Mouse (Mus musculus) liver, embryonic 11.5 days (tissue): ENCODE measurements around the gene Pih1d2. TPM values are rescaled to one million over a fixed set of nuclear protein-coding genes. Genes with fewer than 3 reads are reported as not detected.
"Not testable (repeated sequence)": the region's sequence is repeated elsewhere in the genome, so short reads cannot be mapped to it uniquely, and the experiment has no call there.

Experiments
- ATAC-seq: fragments of 200-750 bp; cut with Nextera tagmentation; replicated peaks from 2 replicates; pipeline ENCODE4 v1.8.0; 2017; ENCODE audit warnings: moderate number of reproducible peaks, mild to moderate bottlenecking, moderate TSS enrichment, moderate library complexity; ENCODE audit not compliant: low FRiP score
- DNase-seq: peaks from one replicate; pipeline ENCODE4 v3.0.0-alpha.2; 2017; ENCODE audit warnings: low spot score
- H3K27ac ChIP-seq: fragments of 300-500 bp; sonication (generic); 2 replicates; pipeline ENCODE4 v1.5.1; 2014; ENCODE audit warnings: mild to moderate bottlenecking, low read depth, low read length, control low read depth
- H3K27me3 ChIP-seq: fragments of 300-500 bp; sonication (generic); replicated peaks from 2 replicates; pipeline ENCODE4 v1.6.1; 2014; ENCODE audit warnings: low read length, mixed read lengths; ENCODE audit not compliant: control insufficient read depth, insufficient read depth
- H3K36me3 ChIP-seq: fragments of 300-500 bp; sonication (generic); 2 replicates; pipeline ENCODE4 v1.6.1; 2014; ENCODE audit warnings: mild to moderate bottlenecking, low read length, moderate library complexity, mixed read lengths; ENCODE audit not compliant: control insufficient read depth, insufficient read depth
- H3K4me1 ChIP-seq: fragments of 300-500 bp; sonication (generic); replicated peaks from 2 replicates; pipeline ENCODE4 v1.6.1; 2014; ENCODE audit warnings: low read length, mixed read lengths; ENCODE audit not compliant: control insufficient read depth, insufficient read depth
- H3K4me2 ChIP-seq: fragments of 300-500 bp; sonication (generic); 2 replicates; pipeline ENCODE4 v1.6.1; 2014; ENCODE audit warnings: mild to moderate bottlenecking, control low read depth, moderate library complexity
- H3K4me3 ChIP-seq: fragments of 300-500 bp; sonication (generic); 2 replicates; pipeline ENCODE4 v1.5.1; 2014; ENCODE audit warnings: low read depth, low read length, control low read depth
- H3K9ac ChIP-seq: fragments of 300-500 bp; sonication (generic); 2 replicates; pipeline ENCODE4 v1.6.1; 2014; ENCODE audit warnings: low read depth, low read length, control low read depth
- H3K9me3 ChIP-seq: fragments of 300-500 bp; sonication (generic); 2 replicates; pipeline ENCODE4 v1.6.1; 2016; ENCODE audit warnings: low read length, inconsistent platforms, mixed read lengths; ENCODE audit not compliant: control insufficient read depth
- WGBS: fragments of 180-500 bp; shearing (Covaris S2); extraction: QIAGEN DNeasy Blood & Tissue Kit; methylation state at CpG from one replicate; pipeline ENCODE4 v1.1.7; 2014; 5-methylcytosine and 5-hydroxymethylcytosine counted together
- polyA plus RNA-seq: library from polyadenylated mRNA; unstranded; fragments of >200 nt; fragmentation: Nextera tagmentation; extraction: Ambion mirVana; gene quantifications from 2 replicates; pipeline ENCODE4 v1.2.1, GENCODE M21; 2014

Gene Pih1d2
- polyA plus RNA-seq, 1 experiment from 2014 or later, result 3.3 TPM

DNA sequence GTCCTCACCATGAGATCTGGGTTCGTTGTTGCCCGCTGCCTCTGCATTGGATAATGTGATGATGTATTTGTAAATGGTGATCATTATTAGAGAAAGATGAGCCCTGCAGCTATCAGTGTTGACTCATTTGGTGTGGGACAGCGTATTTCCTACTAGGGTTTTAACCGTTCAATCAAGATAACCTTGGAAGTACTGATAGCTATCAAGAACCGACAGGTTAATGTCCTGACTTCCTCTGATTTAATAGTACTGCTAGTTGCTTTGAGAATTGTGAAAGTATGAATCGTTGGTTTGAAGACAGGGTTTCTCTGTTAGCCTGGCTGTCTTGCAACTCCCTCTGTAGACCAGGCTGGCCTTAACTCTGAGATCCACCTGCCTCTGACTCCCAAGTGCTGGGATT is 12.8 kb upstream of the Pih1d2 start:
- peaks cover 23% of the 10 kb centered on the region; the same call in 1 of the 2 replicates for H3K36me3 ChIP-seq
- H3K27ac ChIP-seq, result peak overlapping the region; percentile 66
- no peaks in the 10 kb centered on the region for H3K9me3 ChIP-seq
- DNase-seq (no peak), ATAC-seq (no peak; the same call in 1 of the 2 replicates)
- H3K27me3 ChIP-seq, result no peaks in the 10 kb centered on the region
- peak overlapping the region; percentile 85 for H3K9ac ChIP-seq
- peaks cover 15% of the 10 kb centered on the region for H3K4me1 ChIP-seq
- H3K4me3 ChIP-seq, result peak overlapping the region; percentile 90
- 3% methylated on average over 6 of the region's 6 CpGs for WGBS
- peak overlapping the region; percentile 73 for H3K4me2 ChIP-seq

DNA sequence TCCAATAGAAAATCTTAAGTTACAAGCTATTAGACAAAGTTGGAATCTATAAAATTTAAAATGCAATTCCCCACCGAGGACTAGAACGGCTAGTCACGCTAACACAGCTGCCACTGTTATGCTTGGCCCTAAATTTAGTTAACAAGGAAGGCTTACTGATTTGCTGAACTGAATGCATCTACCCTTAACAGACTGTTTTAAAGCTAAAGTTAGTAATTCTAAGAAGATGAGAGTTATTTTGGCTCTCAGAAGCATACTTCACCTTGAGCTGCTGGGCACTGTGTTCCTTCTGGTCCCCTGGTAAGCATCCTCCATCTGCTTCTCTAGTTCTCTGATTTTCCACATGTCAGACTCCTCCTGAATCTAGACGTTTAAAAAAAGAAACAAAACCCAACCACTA is 5.0 kb upstream of the Pih1d2 start:
- H3K27me3 ChIP-seq, result no peaks in the 10 kb centered on the region
- DNase-seq, result no peak
- no peak for ATAC-seq
- H3K9me3 ChIP-seq, result no peaks in the 10 kb centered on the region
- 0 out of 2 replicates have a peak, but pooled peaks cover 2% of the 10 kb centered on the region for H3K4me1 ChIP-seq
- no peak overlapping the region for H3K27ac ChIP-seq
- no peak overlapping the region for H3K9ac ChIP-seq
- H3K36me3 ChIP-seq, result peaks cover 32% of the 10 kb centered on the region
- 89% methylated on average over 4 of the region's 4 CpGs for WGBS
- H3K4me3 ChIP-seq, result no peak overlapping the region
- no peak overlapping the region for H3K4me2 ChIP-seq

- Histone ChIP-seq H3K9me3 (no peaks in the 10 kb centered on the region), H3K27me3 (no peaks in the 10 kb centered on the region), H3K9ac (peak overlapping the region; percentile 95), H3K4me3 (peak overlapping the region; percentile 96), H3K4me2 (peak overlapping the region; percentile 70), H3K36me3 (peaks cover 20% of the 10 kb centered on the region), H3K4me1 (0 out of 2 replicates have a peak, but pooled peaks cover 2% of the 10 kb centered on the region), H3K27ac (no peak overlapping the region; the same call in 1 of the 2 replicates)
- DNase-seq (no peak), ATAC-seq (no peak)
- 35% methylated on average over 11 of the region's 11 CpGs for WGBS
Observed at GRCm38 (mm10) chr9:50616161-50616560, 960 bp upstream of the Pih1d2 start.

DNA sequence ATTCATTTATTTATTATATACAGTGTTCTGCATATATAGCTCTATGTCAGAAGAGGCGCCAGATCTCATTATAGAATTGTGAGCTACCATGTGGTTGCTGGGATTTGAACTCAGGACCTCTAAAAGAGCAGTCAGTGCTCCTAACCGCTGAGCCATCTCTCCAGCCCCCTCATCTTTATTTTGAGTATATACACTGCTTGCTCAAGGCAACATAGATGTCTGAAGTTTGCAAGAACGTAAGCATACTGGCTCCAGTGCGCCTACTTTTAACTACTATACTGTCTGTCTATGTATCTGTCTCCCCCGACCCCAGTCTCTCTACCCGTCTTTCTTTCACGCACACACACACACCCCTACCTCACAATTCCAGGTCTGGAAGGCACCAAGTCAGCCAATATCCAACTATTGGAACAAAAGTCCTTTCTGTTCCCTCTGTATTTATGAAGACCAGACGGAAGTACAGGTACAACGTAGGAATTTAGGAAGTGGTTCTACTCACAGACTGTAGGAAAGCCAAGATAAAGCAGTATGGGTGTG is 741 bp downstream of the Pih1d2 start:
- peak overlapping the region; percentile 70 for H3K4me2 ChIP-seq
- no peak overlapping the region for H3K27ac ChIP-seq
- no peaks in the 10 kb centered on the region for H3K27me3 ChIP-seq
- ATAC-seq (no peak), DNase-seq (no peak)
- peaks cover 14% of the 10 kb centered on the region for H3K36me3 ChIP-seq
- H3K9me3 ChIP-seq, result no peaks in the 10 kb centered on the region
- WGBS, result 54% methylated on average over 9 of the region's 9 CpGs
- no peak overlapping the region for H3K9ac ChIP-seq
- peak overlapping the region; percentile 96 for H3K4me3 ChIP-seq
- 0 out of 2 replicates have a peak, but pooled peaks cover 2% of the 10 kb centered on the region for H3K4me1 ChIP-seq

DNA sequence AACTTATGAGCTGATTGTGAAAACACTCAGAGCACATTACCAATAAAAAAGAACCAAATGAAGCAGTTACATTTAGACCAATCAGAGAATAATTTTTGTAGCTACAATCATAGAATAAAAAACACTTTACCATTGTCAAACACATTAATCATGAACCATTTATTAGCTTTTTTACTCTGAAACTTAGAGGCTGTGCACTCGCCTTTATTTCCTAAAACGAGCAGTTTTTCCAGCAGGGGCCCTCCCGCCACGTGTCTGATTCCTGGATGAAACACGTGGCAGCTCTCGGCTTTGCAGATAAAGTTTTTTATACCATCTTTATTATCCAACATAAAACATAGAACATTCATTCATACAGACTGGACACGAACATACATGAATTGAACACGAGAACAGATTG is 13.8 kb downstream of the Pih1d2 start:
- DNase-seq, H3K9me3 ChIP-seq, ATAC-seq, H3K27ac ChIP-seq, H3K9ac ChIP-seq, H3K4me3 ChIP-seq, H3K4me1 ChIP-seq, H3K4me2 ChIP-seq, H3K27me3 ChIP-seq: not testable (repeated sequence)
- H3K36me3 ChIP-seq, result peaks cover 15% of the 10 kb centered on the region
- WGBS, result 77% methylated on average over 6 of the region's 8 CpGs

DNA sequence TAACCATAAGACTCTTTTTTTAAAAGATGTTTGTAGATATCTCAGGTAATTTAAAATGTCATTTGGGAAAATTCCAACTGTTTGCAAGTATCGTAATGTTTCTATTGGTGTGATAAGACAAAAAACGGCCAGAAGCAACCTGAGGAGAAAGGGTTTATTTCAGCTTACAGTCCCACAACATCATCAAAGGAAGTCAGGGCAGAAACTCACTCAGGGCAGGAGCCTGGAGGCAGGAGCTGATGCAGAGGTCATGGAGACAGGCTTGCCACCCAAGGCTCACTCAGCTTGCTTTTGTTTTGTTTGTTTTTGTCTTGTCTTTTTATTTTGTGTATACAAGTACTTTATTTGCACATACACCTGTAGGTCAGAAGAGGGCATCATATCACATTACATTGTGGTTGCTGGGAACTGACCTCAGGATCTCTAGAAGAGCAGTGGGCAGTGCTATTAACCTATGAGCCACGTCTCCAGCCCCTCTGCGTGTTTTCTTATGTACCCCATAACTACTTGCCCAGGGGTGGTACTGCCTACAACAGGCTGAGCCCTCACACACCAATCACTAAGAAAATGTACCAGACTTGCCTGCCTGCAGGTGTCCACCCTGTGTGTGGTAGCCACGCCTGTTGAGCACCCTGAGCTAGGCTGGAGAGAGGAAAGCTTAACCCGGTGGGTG is 15.0 kb downstream of the Pih1d2 start:
- H3K4me2 ChIP-seq, result no peak overlapping the region
- 84% methylated on average over 6 of the region's 6 CpGs for WGBS
- 0 out of 2 replicates have a peak, but pooled peaks cover 3% of the 10 kb centered on the region for H3K4me1 ChIP-seq
- no peak overlapping the region for H3K4me3 ChIP-seq
- ATAC-seq, result peak; percentile 29
- peaks cover 15% of the 10 kb centered on the region for H3K36me3 ChIP-seq
- no peaks in the 10 kb centered on the region for H3K27me3 ChIP-seq
- DNase-seq, result no peak
- no peak overlapping the region; the same call in 1 of the 2 replicates for H3K27ac ChIP-seq
- no peaks in the 10 kb centered on the region for H3K9me3 ChIP-seq
- H3K9ac ChIP-seq, result no peak overlapping the region

DNA sequence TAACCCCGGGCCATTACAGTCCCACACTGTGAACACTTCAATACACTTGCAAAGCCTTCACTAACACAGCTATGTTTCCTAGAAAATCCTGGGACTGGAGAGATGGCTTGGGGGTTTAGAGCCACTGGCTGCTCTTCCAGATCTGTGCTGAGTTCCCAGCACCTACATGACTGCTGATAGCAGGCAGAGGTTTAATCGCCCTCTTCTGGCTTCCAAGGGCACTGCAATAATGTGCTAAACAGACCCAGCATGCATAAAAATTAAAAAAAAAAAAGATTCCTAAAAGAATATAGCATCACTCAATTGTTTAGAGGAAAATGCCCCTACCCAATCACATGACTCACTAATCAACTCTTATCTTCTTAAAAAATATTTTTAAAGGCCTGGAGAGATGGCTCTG is 15.9 kb downstream of the Pih1d2 start:
- Histone ChIP-seq H3K36me3 (peaks cover 15% of the 10 kb centered on the region), H3K9ac (no peak overlapping the region), H3K4me3 (no peak overlapping the region), H3K9me3 (no peaks in the 10 kb centered on the region), H3K4me2 (no peak overlapping the region), H3K27ac (no peak overlapping the region), H3K27me3 (no peaks in the 10 kb centered on the region), H3K4me1 (0 out of 2 replicates have a peak, but pooled peaks cover 3% of the 10 kb centered on the region)
- no peak for DNase-seq
- 55% methylated on average over 2 of the region's 2 CpGs for WGBS
- no peak for ATAC-seq

DNA sequence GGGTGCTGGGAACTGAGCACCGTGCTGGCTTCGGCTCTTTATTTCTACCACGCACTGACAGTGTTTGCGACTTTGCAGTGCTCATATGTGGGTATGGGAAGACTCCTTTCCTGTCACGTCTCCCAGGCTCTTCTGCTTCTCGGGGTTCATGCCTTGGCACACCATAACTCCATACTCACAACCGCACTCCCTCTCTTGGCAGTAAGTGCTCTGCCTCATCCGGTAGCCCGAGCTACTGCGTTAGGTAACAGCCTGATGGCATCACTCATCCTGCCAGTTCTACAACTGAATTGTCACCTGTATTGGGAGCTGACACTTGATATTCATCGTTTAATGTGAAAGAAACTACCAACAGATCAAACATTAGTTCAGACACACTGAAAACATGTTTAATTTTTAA is 17.1 kb downstream of the Pih1d2 start:
- ATAC-seq (no peak), DNase-seq (no peak)
- WGBS, result 92% methylated on average over 11 of the region's 11 CpGs
- Histone ChIP-seq H3K36me3 (peaks cover 20% of the 10 kb centered on the region), H3K27me3 (no peaks in the 10 kb centered on the region), H3K9ac (no peak overlapping the region), H3K4me1 (0 out of 2 replicates have a peak, but pooled peaks cover 3% of the 10 kb centered on the region), H3K4me2 (no peak overlapping the region), H3K4me3 (no peak overlapping the region), H3K27ac (no peak overlapping the region), H3K9me3 (no peaks in the 10 kb centered on the region)
